Mouse (Mus musculus): ENCODE data around the gene Crybg2. TPM values are rescaled to one million over a fixed set of nuclear protein-coding genes. Genes with fewer than 3 reads are reported as not detected.

Crybg2 gene
- polyA plus RNA-seq, 1 experiment from 2014 or later: 2.9 TPM

GRCm38 (mm10) chr4:134136280-134136926, 75.8 kb downstream of the Crybg2 start:
- H3K9ac ChIP-seq: no peak overlapping the region
- DNase-seq (no peak), ATAC-seq (ENCODE audit: insufficient read depth) (no peak)
- no peak for TF ChIP-seq CTCF (IDR thresholded peaks at IDR 0.05; ENCODE audit: low read depth)
- H3K4me3 ChIP-seq (ENCODE audit: low read depth, low read length): no peak overlapping the region
- H3K4me1 ChIP-seq (ENCODE audit: insufficient read depth): no peaks in the 10 kb centered on the region
- no peak overlapping the region for H3K4me2 ChIP-seq
- no peak overlapping the region for H3K27ac ChIP-seq (ENCODE audit: low read depth)
- H3K9me3 ChIP-seq (ENCODE audit: low read depth, low read length): no peaks in the 10 kb centered on the region
- peaks cover 7% of the 10 kb centered on the region; the same call in 1 of the 2 replicates for H3K36me3 ChIP-seq (ENCODE audit: insufficient read depth)
- 39% methylated on average over 3 of the region's 3 CpGs for WGBS
- no peaks in the 10 kb centered on the region for H3K27me3 ChIP-seq (ENCODE audit: insufficient read depth, low read length)

GRCm38 (mm10) chr4:134138857-134139256, 78.2 kb downstream of the Crybg2 start:
- no peak for ATAC-seq (ENCODE audit: insufficient read depth)
- no peak overlapping the region for H3K4me2 ChIP-seq
- no peaks in the 10 kb centered on the region for H3K4me1 ChIP-seq (ENCODE audit: insufficient read depth)
- H3K27ac ChIP-seq (ENCODE audit: low read depth): no peak overlapping the region
- DNase-seq: no peak
- no peak overlapping the region for H3K9ac ChIP-seq
- 0 out of 2 replicates have a peak, but pooled peaks cover 4% of the 10 kb centered on the region for H3K36me3 ChIP-seq (ENCODE audit: insufficient read depth)
- no peak for TF ChIP-seq CTCF (IDR thresholded peaks at IDR 0.05; ENCODE audit: low read depth)
- H3K4me3 ChIP-seq (ENCODE audit: low read depth, low read length): no peak overlapping the region
- 78% methylated on average over 2 of the region's 2 CpGs for WGBS
- no peaks in the 10 kb centered on the region for H3K9me3 ChIP-seq (ENCODE audit: low read depth, low read length)
- H3K27me3 ChIP-seq (ENCODE audit: insufficient read depth, low read length): no peaks in the 10 kb centered on the region

Other genes with a start within 250 kb of the Crybg2 start
- 46.2 and 49.5 TPM in 2 replicates for gene Rps6ka1, start 173.0 kb upstream of the Crybg2 start, polyA plus RNA-seq (2014; fragmentation: Nextera tagmentation; extraction: Ambion mirVana)
- gene Hmgn2, start 92.2 kb upstream of the Crybg2 start, polyA plus RNA-seq (2014; fragmentation: Nextera tagmentation; extraction: Ambion mirVana): 3,363 and 3,461 TPM in 2 replicates
- gene Dhdds, start 59.9 kb upstream of the Crybg2 start, polyA plus RNA-seq (2014; fragmentation: Nextera tagmentation; extraction: Ambion mirVana): 43.7 and 45.6 TPM in 2 replicates
- gene Lin28a, start 42.0 kb upstream of the Crybg2 start, polyA plus RNA-seq (2014; fragmentation: Nextera tagmentation; extraction: Ambion mirVana): not detected in 2 replicates
- gene Zfp683, start 7.0 kb upstream of the Crybg2 start, polyA plus RNA-seq (2014; fragmentation: Nextera tagmentation; extraction: Ambion mirVana): not detected in 2 replicates
- gene Cd52, start 34.3 kb downstream of the Crybg2 start, polyA plus RNA-seq (2014; fragmentation: Nextera tagmentation; extraction: Ambion mirVana): 13.1 and 14.2 TPM in 2 replicates
- 6.8 and 7.8 TPM in 2 replicates for gene Ubxn11, start 41.8 kb downstream of the Crybg2 start, polyA plus RNA-seq (2014; fragmentation: Nextera tagmentation; extraction: Ambion mirVana)
- 384 and 400 TPM in 2 replicates for gene Sh3bgrl3, start 68.0 kb downstream of the Crybg2 start, polyA plus RNA-seq (2014; fragmentation: Nextera tagmentation; extraction: Ambion mirVana)
- gene Cep85, start 126.3 kb downstream of the Crybg2 start, polyA plus RNA-seq (2014; fragmentation: Nextera tagmentation; extraction: Ambion mirVana): 35.7 and 37.9 TPM in 2 replicates
- gene Gm7534, start 142.2 kb downstream of the Crybg2 start, polyA plus RNA-seq (2014; fragmentation: Nextera tagmentation; extraction: Ambion mirVana): not detected in 2 replicates
- 0.12 TPM in 1 of 2 replicates, not detected in the other for gene Catsper4, start 166.6 kb downstream of the Crybg2 start, polyA plus RNA-seq (2014; fragmentation: Nextera tagmentation; extraction: Ambion mirVana)
- 6.2 TPM in 2 replicates for gene Cnksr1, start 177.6 kb downstream of the Crybg2 start, polyA plus RNA-seq (2014; fragmentation: Nextera tagmentation; extraction: Ambion mirVana)
- 0.29 and 0.41 TPM in 2 replicates for gene E130218I03Rik, start 182.8 kb downstream of the Crybg2 start, polyA plus RNA-seq (2014; fragmentation: Nextera tagmentation; extraction: Ambion mirVana)
- gene Zfp593, start 184.8 kb downstream of the Crybg2 start, polyA plus RNA-seq (2014; fragmentation: Nextera tagmentation; extraction: Ambion mirVana): 16.4 and 17.5 TPM in 2 replicates
- not detected in 2 replicates for gene Gm30191, start 186.1 kb downstream of the Crybg2 start, polyA plus RNA-seq (2014; fragmentation: Nextera tagmentation; extraction: Ambion mirVana)
- gene Grrp1, start 193.3 kb downstream of the Crybg2 start, polyA plus RNA-seq (2014; fragmentation: Nextera tagmentation; extraction: Ambion mirVana): 10.2 and 11.6 TPM in 2 replicates
- 21.2 and 21.4 TPM in 2 replicates for gene Pdik1l, start 227.1 kb downstream of the Crybg2 start, polyA plus RNA-seq (2014; fragmentation: Nextera tagmentation; extraction: Ambion mirVana)